Mouse (Mus musculus) kidney, postnatal 10 days (tissue): ENCODE data around the gene 1500009C09Rik.

ENCODE experiments used
- DNase-seq: peaks from one replicate; pipeline ENCODE4 v3.0.0; 2021; ENCODE audit warnings: mixed read lengths

Gene 1500009C09Rik

GRCm38 (mm10) chr15:82252097-82252496 lies at the start of gene 1500009C09Rik:
Gene 1500009C09Rik, plus strand, starts transcription at chr15:82252397.
- no peak for DNase-seq

GRCm38 (mm10) chr15:82203090-82203489 lies 49.1 kb upstream of the 1500009C09Rik start:
- no peak for DNase-seq

- DNase-seq = no peak
Measured at GRCm38 (mm10) chr15:82203611-82204351, 48.4 kb upstream of the 1500009C09Rik start.

- no peak for DNase-seq
Measured at GRCm38 (mm10) chr15:82204680-82205371, 47.4 kb upstream of the 1500009C09Rik start.

GRCm38 (mm10) chr15:82206365-82207104 lies 45.7 kb upstream of the 1500009C09Rik start:
- peak; percentile 70 for DNase-seq

GRCm38 (mm10) chr15:82207105-82207459 lies 45.1 kb upstream of the 1500009C09Rik start:
- DNase-seq = no peak

GRCm38 (mm10) chr15:82207504-82208219 lies 44.5 kb upstream of the 1500009C09Rik start:
- no peak for DNase-seq

GRCm38 (mm10) chr15:82208307-82208706 lies 43.9 kb upstream of the 1500009C09Rik start:
- DNase-seq = no peak

- no peak for DNase-seq
Measured at GRCm38 (mm10) chr15:82209295-82210050, 42.7 kb upstream of the 1500009C09Rik start.

- no peak for DNase-seq
Measured at GRCm38 (mm10) chr15:82210801-82211200, 41.4 kb upstream of the 1500009C09Rik start.

- no peak for DNase-seq
Measured at GRCm38 (mm10) chr15:82211281-82211680, 40.9 kb upstream of the 1500009C09Rik start.

- peak; percentile 45 for DNase-seq
Measured at GRCm38 (mm10) chr15:82211911-82212751, 40.1 kb upstream of the 1500009C09Rik start.

- no peak for DNase-seq
Measured at GRCm38 (mm10) chr15:82212752-82213063, 39.5 kb upstream of the 1500009C09Rik start, which contains the start of gene Shisa8. Gene Shisa8, minus strand, starts transcription at chr15:82212815.

- no peak for DNase-seq
Measured at GRCm38 (mm10) chr15:82213222-82213621, 39.0 kb upstream of the 1500009C09Rik start.

GRCm38 (mm10) chr15:82215332-82216046 lies 36.7 kb upstream of the 1500009C09Rik start:
- no peak for DNase-seq

- no peak for DNase-seq
Measured at GRCm38 (mm10) chr15:82216142-82216827, 35.9 kb upstream of the 1500009C09Rik start.

GRCm38 (mm10) chr15:82217039-82217438 lies 35.2 kb upstream of the 1500009C09Rik start:
- DNase-seq = no peak

- DNase-seq = no peak
Measured at GRCm38 (mm10) chr15:82217980-82218379, 34.2 kb upstream of the 1500009C09Rik start.

GRCm38 (mm10) chr15:82218778-82219666 lies 33.2 kb upstream of the 1500009C09Rik start:
- no peak for DNase-seq
